Mouse (Mus musculus) erythroblast, embryonic 14.5 days (primary cell): ENCODE measurements around the gene Flt1.

Experiments
- GATA1 ChIP-seq: IDR thresholded peaks from 2 replicates; pipeline ENCODE4 v1.6.1; 2012; ENCODE audit warnings: low read length, inconsistent platforms, mixed read lengths
- TAL1 ChIP-seq: IDR thresholded peaks from 3 replicates; pipeline ENCODE4 v1.6.1; 2012; ENCODE audit warnings: low read length, inconsistent platforms, mixed read lengths

GRCm38 (mm10) chr5:147724945-147725830, 623 bp downstream of the Flt1 start:
- no peak for TF ChIP-seq GATA1
- no peak for TF ChIP-seq TAL1
